Mouse (Mus musculus) ES-Bruce4 (cell line): ENCODE results near the gene Gng10. TPM values are rescaled to one million over a fixed set of nuclear protein-coding genes. Genes with fewer than 3 reads are reported as not detected.

ENCODE experiments used
- H3K27ac ChIP-seq: 2 replicates; pipeline ENCODE4 v1.5.1; 2012; ENCODE audit warnings: low read length, inconsistent platforms; ENCODE audit not compliant: insufficient read depth
- H3K27me3 ChIP-seq: 2 replicates; pipeline ENCODE4 v1.6.1; 2012; ENCODE audit warnings: mild to moderate bottlenecking, low read length, inconsistent platforms; ENCODE audit not compliant: control insufficient read depth, poor library complexity, insufficient read depth, severe bottlenecking
- H3K36me3 ChIP-seq: 2 replicates; pipeline ENCODE4 v1.6.1; 2012; ENCODE audit warnings: inconsistent platforms, mild to moderate bottlenecking, low read length, moderate library complexity; ENCODE audit not compliant: control insufficient read depth, poor library complexity, insufficient read depth, severe bottlenecking
- H3K4me1 ChIP-seq: one replicate; pipeline ENCODE4 v1.8.1; 2011; ENCODE audit warnings: low read length; ENCODE audit not compliant: control insufficient read depth, insufficient read depth
- H3K4me3 ChIP-seq: 2 replicates; pipeline ENCODE4 v1.5.1; 2011; ENCODE audit warnings: low read depth, mild to moderate bottlenecking, low read length
- H3K9ac ChIP-seq: 2 replicates; pipeline ENCODE4 v1.6.1; 2012; ENCODE audit warnings: low read depth, mild to moderate bottlenecking, inconsistent platforms; ENCODE audit not compliant: poor library complexity, severe bottlenecking
- H3K9me3 ChIP-seq: replicated peaks from 2 replicates; pipeline ENCODE4 v1.6.1; 2012; ENCODE audit warnings: mild to moderate bottlenecking, low read length, inconsistent platforms; ENCODE audit not compliant: control insufficient read depth, poor library complexity, insufficient read depth, severe bottlenecking
- CTCF ChIP-seq: IDR thresholded peaks from one replicate; pipeline ENCODE4 v1.8.1; 2011; ENCODE audit warnings: low read depth, low read length
- EP300 ChIP-seq: IDR thresholded peaks from 2 replicates; pipeline ENCODE4 v1.6.1; 2011; ENCODE audit warnings: low read depth, low read length; ENCODE audit not compliant: insufficient read depth
- POLR2A ChIP-seq: IDR thresholded peaks from one replicate; pipeline ENCODE4 v1.8.1; 2011; ENCODE audit warnings: low read length; ENCODE audit not compliant: insufficient read depth
- polyA plus RNA-seq: library from polyadenylated mRNA; stranded (reverse); fragments of >200 nt; gene quantifications from 2 replicates; pipeline ENCODE4 v1.2.4, GENCODE M21; 2011; ENCODE audit warnings: low read depth; ENCODE audit not compliant: missing spikeins, insufficient read depth, insufficient read length

Gng10 gene
- polyA plus RNA-seq = 18.3 and 18.4 TPM in 2 replicates

DNA sequence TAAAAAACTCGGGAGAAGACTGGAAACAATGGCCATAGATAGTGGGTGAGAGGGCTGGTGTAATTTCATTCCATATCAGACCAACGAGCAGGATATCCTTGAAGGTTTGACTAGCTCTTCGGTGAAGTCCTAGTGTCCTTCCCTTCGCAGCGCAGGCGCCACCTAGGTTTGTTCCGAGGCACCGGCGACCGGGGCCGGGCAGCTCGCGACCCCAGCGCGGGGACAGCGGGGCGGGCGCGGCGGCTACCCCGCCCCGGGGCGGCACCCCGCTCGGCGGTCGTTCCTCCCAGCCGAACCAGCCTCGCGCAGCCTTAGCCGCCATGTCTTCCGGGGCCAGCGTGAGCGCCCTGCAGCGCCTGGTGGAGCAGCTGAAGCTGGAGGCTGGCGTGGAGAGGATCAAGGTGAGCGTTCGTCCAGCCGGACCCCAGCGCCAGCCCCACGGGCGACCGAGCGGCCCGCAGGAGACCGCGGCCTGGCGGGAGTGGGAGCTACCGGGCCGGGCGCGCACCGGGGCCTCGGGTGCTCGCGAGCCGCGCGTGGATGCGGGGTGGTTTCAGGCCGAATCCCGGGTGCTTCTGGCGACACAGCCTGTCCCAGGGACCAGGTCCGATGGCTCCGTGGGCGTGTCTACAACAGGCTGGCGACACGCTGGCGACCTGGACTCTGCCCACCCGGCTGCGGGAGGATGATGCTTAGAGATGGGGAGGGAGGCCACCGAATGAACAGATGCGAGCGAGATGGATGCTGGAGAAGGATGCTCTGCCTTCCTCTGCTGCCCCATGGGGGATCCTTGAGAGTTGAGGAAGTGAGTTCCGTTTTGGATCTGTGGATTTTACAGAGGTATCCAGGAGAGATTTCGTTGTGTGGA is at the start of gene Gng10:
Gng10 (plus strand) TSS at position 171 of the 868 bp plus-strand sequence.
- no peaks in the 10 kb centered on the region for H3K27me3 ChIP-seq
- no peaks in the 10 kb centered on the region for H3K36me3 ChIP-seq
- no peaks in the 10 kb centered on the region for H3K4me1 ChIP-seq
- peak within 1 kb of the TSS; percentile 90 for H3K4me3 ChIP-seq
- H3K9ac ChIP-seq = peak within 1 kb of the TSS; percentile 86
- H3K9me3 ChIP-seq = peaks cover 14% of the 10 kb centered on the region
- TF ChIP-seq POLR2A = no peak
- no peak for TF ChIP-seq CTCF
- H3K27ac ChIP-seq = no peak within 1 kb of the TSS

DNA sequence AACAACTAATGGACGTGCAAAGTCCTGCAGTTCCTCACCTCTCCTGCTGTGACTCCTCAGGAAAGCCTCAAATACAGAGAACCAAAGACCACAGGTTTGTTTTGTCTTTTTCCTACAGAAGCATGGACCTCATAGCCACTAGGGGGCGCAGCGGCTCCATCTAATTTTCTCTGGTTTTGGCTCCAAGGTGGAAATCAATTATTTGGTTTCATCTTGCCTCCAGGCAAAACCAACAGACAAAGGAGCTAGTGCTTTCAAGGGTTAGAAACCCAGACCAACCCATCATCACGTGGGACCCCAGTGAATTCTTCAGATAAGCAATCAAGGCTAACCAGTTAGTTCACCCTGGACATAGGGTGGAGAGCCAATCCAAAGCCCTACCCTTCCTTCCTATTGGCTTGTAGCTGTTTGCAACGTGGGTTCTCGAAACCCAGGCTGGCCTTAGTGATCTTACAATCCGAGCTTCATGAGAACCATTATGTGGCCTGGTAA is 49.7 kb upstream of the Gng10 start:
- TF ChIP-seq POLR2A (no peak), CTCF (peak; percentile 40)
- no peaks in the 10 kb centered on the region for H3K27me3 ChIP-seq
- H3K9ac ChIP-seq = no peak overlapping the region
- H3K4me1 ChIP-seq = peaks cover 1% of the 10 kb centered on the region
- H3K27ac ChIP-seq = no peak overlapping the region
- H3K9me3 ChIP-seq = no peaks in the 10 kb centered on the region
- no peak overlapping the region for H3K4me3 ChIP-seq
- peaks cover 5% of the 10 kb centered on the region; the same call in 1 of the 2 replicates for H3K36me3 ChIP-seq

DNA sequence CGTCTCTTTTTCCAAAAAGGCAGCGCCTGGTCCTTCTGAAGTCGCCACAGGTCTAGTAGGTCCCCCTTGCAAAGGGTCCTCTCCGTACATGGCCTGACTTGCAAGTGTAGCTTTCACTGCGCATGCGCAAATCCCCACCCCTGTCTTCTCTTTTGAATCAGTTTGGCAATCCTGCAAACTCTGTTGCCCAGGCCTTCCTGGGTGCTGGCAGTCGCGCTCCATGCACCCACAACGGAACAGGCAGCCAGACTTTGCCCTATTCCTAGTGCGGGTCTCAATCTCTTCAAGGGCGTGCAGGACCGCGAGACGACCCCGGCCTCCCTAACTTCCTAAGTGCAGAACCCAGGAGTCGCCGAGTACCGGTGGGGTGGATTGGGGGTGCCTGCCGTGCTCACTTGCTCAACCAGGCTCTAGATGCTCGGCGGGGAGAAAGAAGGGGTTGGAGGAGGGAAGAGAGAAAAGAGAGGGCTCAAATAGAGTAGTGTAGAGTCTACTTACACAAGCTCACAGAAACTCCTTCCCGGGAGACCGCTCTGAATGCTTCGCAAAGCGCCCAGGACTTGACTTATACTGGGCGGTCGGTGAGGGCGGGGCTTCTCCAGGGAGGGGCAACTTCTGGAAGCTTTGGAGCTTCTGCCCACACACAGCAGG is 48.2 kb upstream of the Gng10 start, which contains the start of gene Ptgr1:
Ptgr1 (minus strand) TSS at position 580 of the 651 bp plus-strand sequence.
- Histone ChIP-seq H3K27me3 (no peaks in the 10 kb centered on the region), H3K4me3 (peak within 1 kb of the TSS; percentile 92), H3K4me1 (peaks cover 1% of the 10 kb centered on the region), H3K9me3 (no peaks in the 10 kb centered on the region), H3K36me3 (peaks cover 5% of the 10 kb centered on the region; the same call in 1 of the 2 replicates), H3K27ac (peak within 1 kb of the TSS; percentile 32; the same call in 1 of the 2 replicates), H3K9ac (peak within 1 kb of the TSS; percentile 77)
- TF ChIP-seq CTCF (no peak), EP300 (no peak), POLR2A (no peak)

DNA sequence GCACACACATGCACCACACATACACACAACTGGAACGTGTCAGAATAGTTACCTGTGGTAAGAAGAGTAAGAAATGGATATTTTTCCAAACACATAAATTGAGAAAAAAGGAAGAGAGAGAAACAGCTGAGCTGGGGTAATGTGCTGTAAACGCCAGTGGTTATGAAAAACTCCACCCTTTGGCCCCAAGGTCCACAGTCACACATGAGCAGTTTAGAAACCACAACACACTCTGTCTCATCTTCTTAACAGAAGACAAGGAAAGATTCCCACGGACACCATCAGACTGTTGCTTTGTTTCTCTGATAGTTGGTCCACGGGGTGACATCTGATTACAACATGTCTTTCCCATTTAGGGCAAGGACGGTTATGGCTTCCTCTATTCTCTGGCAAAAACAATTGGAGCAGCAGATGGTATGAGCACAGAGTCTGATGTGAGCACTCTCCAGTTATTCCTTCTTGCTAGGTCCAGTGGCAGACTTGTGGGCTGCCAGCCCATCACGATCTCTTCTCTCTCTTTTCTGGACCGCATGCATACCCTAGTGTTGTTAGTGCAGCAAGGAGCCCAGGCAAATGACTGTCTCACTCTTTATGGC is 45.5 kb upstream of the Gng10 start:
- no peak overlapping the region for H3K4me3 ChIP-seq
- peaks cover 1% of the 10 kb centered on the region for H3K4me1 ChIP-seq
- H3K27me3 ChIP-seq = no peaks in the 10 kb centered on the region
- no peaks in the 10 kb centered on the region for H3K36me3 ChIP-seq
- H3K27ac ChIP-seq = no peak overlapping the region
- H3K9ac ChIP-seq = no peak overlapping the region
- H3K9me3 ChIP-seq = no peaks in the 10 kb centered on the region
- TF ChIP-seq CTCF (no peak), EP300 (no peak)

DNA sequence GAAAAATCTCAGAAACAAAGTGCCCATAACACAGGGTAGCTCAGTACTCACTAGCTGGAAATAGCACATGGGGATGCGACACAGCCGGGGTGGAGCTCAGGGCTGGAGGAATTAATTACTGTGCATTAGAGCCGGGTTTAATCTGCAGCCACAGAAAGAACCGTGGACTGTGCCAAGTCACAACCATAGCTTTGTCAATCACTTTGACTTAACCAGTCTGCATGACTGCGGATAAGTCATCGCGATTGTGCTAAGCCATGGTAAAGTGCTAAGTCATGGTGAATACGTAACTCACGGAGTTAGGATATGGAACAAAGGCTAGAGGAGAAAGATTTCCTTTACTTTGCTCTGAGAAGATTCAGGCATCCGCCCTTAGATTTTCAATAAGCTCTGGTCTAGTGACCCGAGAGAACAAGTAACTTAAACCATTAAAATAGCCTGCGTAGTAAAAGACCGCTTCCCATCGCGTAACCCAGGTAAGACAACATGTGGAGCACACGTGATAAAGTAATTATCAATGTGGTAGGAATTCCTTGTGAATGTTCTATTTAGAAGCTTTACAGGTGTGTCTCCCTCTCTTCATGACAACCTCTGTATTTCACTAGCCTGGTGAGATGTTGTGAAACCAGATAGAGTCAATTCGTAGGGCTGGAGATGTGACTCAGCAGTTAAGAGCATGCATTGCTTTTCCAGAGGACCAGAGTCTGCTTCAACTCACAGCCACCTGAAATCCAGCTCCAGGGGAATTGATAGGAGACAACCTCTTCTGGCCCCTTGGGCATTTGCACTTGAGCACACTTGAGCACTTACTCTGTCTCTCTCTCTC is 44.1 kb upstream of the Gng10 start:
- Histone ChIP-seq H3K4me3 (no peak overlapping the region), H3K27ac (no peak overlapping the region), H3K36me3 (no peaks in the 10 kb centered on the region), H3K4me1 (peaks cover 4% of the 10 kb centered on the region), H3K9ac (no peak overlapping the region), H3K27me3 (no peaks in the 10 kb centered on the region), H3K9me3 (no peaks in the 10 kb centered on the region)
- TF ChIP-seq CTCF = no peak
- TF ChIP-seq EP300 = no peak
- TF ChIP-seq POLR2A = no peak
